15 mouse cellular contexts compared by ENCODE assay signal in genomic region chr1:121393117-121393516, GRCm38 (mm10).
"Had no signal": no experiment of that assay in that cellular context is flagged by ENCODE, and none has a peak within 500 bp of the region (broad histone marks: within the 10 kb centered on the region; RNA-seq: fewer than 3 reads in every experiment).

No protein-coding gene starts in this region.

- H3K4me3 ChIP-seq: megakaryocyte, embryonic 14.5 days; midbrain, embryonic 13.5 days; midbrain, embryonic 15.5 days; neural tube, embryonic 12.5 days; stomach, embryonic 15.5 days had no signal

- H3K27ac ChIP-seq: macrophage; midbrain, embryonic 13.5 days; midbrain, embryonic 15.5 days; neural tube, embryonic 12.5 days; stomach, embryonic 15.5 days; stomach, postnatal 0 days had no signal

- H3K4me1 ChIP-seq: stomach, embryonic 15.5 days had no signal

- DNase-seq: lung, adult 18-20 months; lung, embryonic 14.5 days; lung, postnatal 14 days; lung, postnatal 36 days; right cerebral cortex, postnatal 14 days; thymus, postnatal 14 days; thymus, postnatal 36 days had no signal

- H3K4me2 ChIP-seq: lung, embryonic 14.5 days; midbrain, embryonic 11.5 days; midbrain, embryonic 13.5 days; midbrain, embryonic 15.5 days; neural tube, embryonic 12.5 days; stomach, embryonic 15.5 days had no signal

- H3K27me3 ChIP-seq: megakaryocyte, embryonic 14.5 days; midbrain, embryonic 13.5 days; midbrain, embryonic 15.5 days; neural tube, embryonic 12.5 days; stomach, embryonic 15.5 days had no signal

- ATAC-seq: midbrain, embryonic 13.5 days; midbrain, embryonic 15.5 days had no signal

- H3K9me3 ChIP-seq: midbrain, embryonic 13.5 days; midbrain, embryonic 15.5 days; neural tube, embryonic 12.5 days; stomach, embryonic 15.5 days had no signal

- H3K36me3 ChIP-seq: midbrain, embryonic 13.5 days; midbrain, embryonic 15.5 days; neural tube, embryonic 12.5 days; stomach, embryonic 15.5 days had no signal

- H3K9ac ChIP-seq: lung, embryonic 14.5 days; midbrain, embryonic 13.5 days; midbrain, embryonic 15.5 days; neural tube, embryonic 12.5 days; stomach, embryonic 15.5 days had no signal
